Mouse (Mus musculus) regulatory T cell (primary cell): ENCODE measurements at regions not wholly inside any gene's neighbourhood (a gene's known extent, or its start where the extent isn't known, plus 50 kb on each side); places are given as distances from the start of the nearest gene placed in this dataset.
"Not testable (repeated sequence)": the region's sequence is repeated elsewhere in the genome, so short reads cannot be mapped to it uniquely, and the experiment has no call there.

Source experiments
- in situ Hi-C: fragments of 300-600 bp; cut with MboI, MseI; formaldehyde crosslinking; loops from one replicate; pipeline ENCODE4 v1.15.1; 2025; ENCODE audit warnings: high pct_unique_total_duplicates

- in situ Hi-C loops, result no loop called here
Observed at GRCm38 (mm10) chr6:41225382-41225781, 76.7 kb upstream of the Try4 start.

- in situ Hi-C loops, result no loop called here
Observed at GRCm38 (mm10) chr6:41218415-41218814, 83.7 kb upstream of the Try4 start.

- in situ Hi-C loops, result no loop called here
Observed at GRCm38 (mm10) chr6:41215857-41216256, 86.2 kb upstream of the Try4 start.

GRCm38 (mm10) chr6:41205864-41206263 is 96.2 kb upstream of the Try4 start:
- in situ Hi-C loops, result no loop called here

- in situ Hi-C loops, result no loop called here
Observed at GRCm38 (mm10) chr6:41202882-41203281, 99.2 kb upstream of the Try4 start.

- in situ Hi-C loops, result no loop called here
Observed at GRCm38 (mm10) chr6:41202302-41202701, 99.8 kb upstream of the Try4 start.

GRCm38 (mm10) chr6:41194464-41194863 is 107.6 kb upstream of the Try4 start:
- in situ Hi-C loops, result no loop called here

- in situ Hi-C loops, result no loop called here
Observed at GRCm38 (mm10) chr6:41191734-41192326, 110.2 kb upstream of the Try4 start.

GRCm38 (mm10) chr6:41188910-41189309 is 113.2 kb upstream of the Try4 start:
- in situ Hi-C loops, result loop anchor here (5.0 kb wide), 1 partner anchor 338 kb away; no protein-coding TSS in a partner anchor

- in situ Hi-C loops, result loop anchor here (5.0 kb wide), 1 partner anchor 339 kb away; no protein-coding TSS in a partner anchor
Observed at GRCm38 (mm10) chr6:41187966-41188365, 114.1 kb upstream of the Try4 start.

GRCm38 (mm10) chr6:41178896-41179295 is 123.2 kb upstream of the Try4 start:
- in situ Hi-C loops, result no loop called here

GRCm38 (mm10) chr6:41178019-41178418 is 124.0 kb upstream of the Try4 start:
- in situ Hi-C loops, result no loop called here

GRCm38 (mm10) chr6:41177152-41177551 is 124.9 kb upstream of the Try4 start:
- in situ Hi-C loops, result no loop called here

- in situ Hi-C loops, result no loop called here
Observed at GRCm38 (mm10) chr6:41176034-41176433, 126.0 kb upstream of the Try4 start.

GRCm38 (mm10) chr6:41163491-41163890 is 128.2 kb upstream of the 2210010C04Rik start:
- in situ Hi-C loops, result no loop called here

GRCm38 (mm10) chr6:41161693-41162092 is 126.4 kb upstream of the 2210010C04Rik start:
- in situ Hi-C loops, result no loop called here

- in situ Hi-C loops, result no loop called here
Observed at GRCm38 (mm10) chr6:41152101-41152500, 116.8 kb upstream of the 2210010C04Rik start.

- in situ Hi-C loops, result no loop called here
Observed at GRCm38 (mm10) chr6:41151542-41151941, 116.2 kb upstream of the 2210010C04Rik start.

- in situ Hi-C loops, result no loop called here
Observed at GRCm38 (mm10) chr6:41140916-41141315, 105.6 kb upstream of the 2210010C04Rik start.

GRCm38 (mm10) chr6:41137401-41137777 is 102.1 kb upstream of the 2210010C04Rik start:
- in situ Hi-C loops, result not testable (repeated sequence)

- in situ Hi-C loops, result no loop called here
Observed at GRCm38 (mm10) chr6:41136717-41137400, 101.5 kb upstream of the 2210010C04Rik start.

GRCm38 (mm10) chr6:41135160-41135559 is 99.9 kb upstream of the 2210010C04Rik start:
- in situ Hi-C loops, result no loop called here

GRCm38 (mm10) chr6:41129906-41130305 is 94.6 kb upstream of the 2210010C04Rik start:
- in situ Hi-C loops, result no loop called here
